Mouse (Mus musculus) heart, adult 2 months (tissue): ENCODE data around the gene Mlana.

Experiments used
- CTCF ChIP-seq: fragments of 200-600 bp; IDR thresholded peaks from 2 replicates; pipeline ENCODE4 v1.8.1; 2022; ENCODE audit warnings: antibody characterized with exemption, mild to moderate bottlenecking, moderate library complexity
- POLR2A ChIP-seq: fragments of 200-500 bp; IDR thresholded peaks from 2 replicates; pipeline ENCODE4 v1.6.1; 2011; ENCODE audit warnings: mild to moderate bottlenecking, low read depth, low read length, control low read depth; ENCODE audit not compliant: insufficient read depth

- no peak for TF ChIP-seq POLR2A
- TF ChIP-seq CTCF: no peak
These were observed 19.3 kb upstream of the Mlana start for GRCm38 (mm10) chr19:29678181-29678778.
